Mouse (Mus musculus): Measurements from ENCODE around the gene Sec16a. TPM values are rescaled to one million over a fixed set of nuclear protein-coding genes. Genes with fewer than 3 reads are reported as not detected.

Sec16a gene
- polyA plus RNA-seq (2015; fragmentation: Nextera tagmentation; extraction: Ambion mirVana) = 16.7 and 17.2 TPM in 2 replicates

DNA sequence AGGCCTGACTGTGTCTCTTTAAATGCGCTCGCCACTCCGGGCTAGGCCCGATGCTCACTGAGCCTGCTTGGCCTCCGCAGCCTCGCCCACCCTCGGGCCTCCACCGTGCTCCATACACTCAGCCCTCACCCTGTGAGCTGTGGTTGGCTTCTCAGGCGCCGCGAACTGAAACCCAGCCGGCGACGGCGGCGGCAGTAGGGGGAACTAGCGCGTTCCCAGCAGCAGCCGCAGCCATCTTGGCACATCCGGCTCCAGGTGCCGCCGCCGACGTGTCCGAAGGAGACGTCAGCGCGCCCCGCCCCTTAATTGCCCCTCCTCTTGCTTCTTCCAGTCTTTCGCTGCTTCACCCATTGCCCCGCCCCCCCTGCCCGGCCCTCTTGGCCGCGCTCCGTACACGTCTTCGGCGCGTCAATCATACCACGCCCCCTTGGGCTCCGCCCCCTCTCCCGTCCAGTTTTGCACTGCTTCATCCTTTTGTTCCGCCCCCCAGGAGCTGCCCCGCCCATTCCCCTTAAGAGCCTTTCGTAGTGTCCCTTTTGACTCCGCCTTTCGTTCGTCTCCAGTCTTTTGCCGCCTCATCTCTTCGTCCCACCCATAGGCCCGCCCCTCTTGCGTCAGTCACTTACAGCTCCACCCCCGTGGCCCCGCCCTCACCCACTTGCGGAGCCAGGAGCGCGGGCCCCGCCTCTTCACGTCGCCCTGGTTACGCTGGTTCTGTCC lies at the start of gene Sec16a:
Sec16a (minus strand) TSS at position 271 of the 720 bp plus-strand sequence.
- peaks cover 64% of the 10 kb centered on the region for H3K4me1 ChIP-seq
- WGBS = under 1% methylated on average over 60 of the region's 61 CpGs
- H3K9me3 ChIP-seq (replicated peaks) = no peaks in the 10 kb centered on the region
- peak within 1 kb of the TSS; percentile 94 for H3K27ac ChIP-seq (replicated peaks)
- peaks cover 17% of the 10 kb centered on the region for H3K36me3 ChIP-seq
- H3K27me3 ChIP-seq (replicated peaks) = no peaks in the 10 kb centered on the region
- peak within 1 kb of the TSS; percentile 68 for H3K4me3 ChIP-seq (replicated peaks)
- peak; percentile 95 for ATAC-seq (ENCODE audit: low FRiP score)
- peak within 1 kb of the TSS; percentile 74 for H3K9ac ChIP-seq (replicated peaks)
- peak within 1 kb of the TSS; percentile 93 for H3K4me2 ChIP-seq

DNA sequence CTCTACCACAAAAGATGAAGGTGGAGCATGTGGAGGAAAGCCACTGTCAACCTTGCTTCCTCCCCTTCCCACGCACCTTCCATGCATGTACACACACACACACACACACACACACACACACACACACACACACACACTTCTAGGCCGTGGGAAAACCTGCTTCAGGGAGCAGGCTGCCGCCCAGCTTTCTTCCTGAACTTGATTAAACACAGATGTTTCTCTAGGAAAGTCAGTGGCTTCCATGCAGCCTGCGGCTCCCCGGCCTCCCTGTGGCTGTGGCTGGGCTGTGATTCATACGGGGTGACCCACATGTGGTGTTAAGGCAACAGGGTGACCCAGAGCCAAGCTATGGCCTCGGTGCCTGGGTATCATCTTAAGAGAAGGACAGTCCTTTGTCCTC lies 49.4 kb upstream of the Sec16a start:
- no peak overlapping the region for H3K4me3 ChIP-seq (replicated peaks)
- WGBS = 56% methylated on average over 7 of the region's 7 CpGs
- H3K9ac ChIP-seq (replicated peaks) = no peak overlapping the region
- H3K27me3 ChIP-seq (replicated peaks) = no peaks in the 10 kb centered on the region
- H3K4me2 ChIP-seq = peak overlapping the region; percentile 33
- H3K36me3 ChIP-seq = no peaks in the 10 kb centered on the region
- ATAC-seq (ENCODE audit: low FRiP score) = no peak
- peaks cover 97% of the 10 kb centered on the region for H3K4me1 ChIP-seq
- peak overlapping the region; percentile 67 for H3K27ac ChIP-seq (replicated peaks)
- H3K9me3 ChIP-seq (replicated peaks) = no peaks in the 10 kb centered on the region

DNA sequence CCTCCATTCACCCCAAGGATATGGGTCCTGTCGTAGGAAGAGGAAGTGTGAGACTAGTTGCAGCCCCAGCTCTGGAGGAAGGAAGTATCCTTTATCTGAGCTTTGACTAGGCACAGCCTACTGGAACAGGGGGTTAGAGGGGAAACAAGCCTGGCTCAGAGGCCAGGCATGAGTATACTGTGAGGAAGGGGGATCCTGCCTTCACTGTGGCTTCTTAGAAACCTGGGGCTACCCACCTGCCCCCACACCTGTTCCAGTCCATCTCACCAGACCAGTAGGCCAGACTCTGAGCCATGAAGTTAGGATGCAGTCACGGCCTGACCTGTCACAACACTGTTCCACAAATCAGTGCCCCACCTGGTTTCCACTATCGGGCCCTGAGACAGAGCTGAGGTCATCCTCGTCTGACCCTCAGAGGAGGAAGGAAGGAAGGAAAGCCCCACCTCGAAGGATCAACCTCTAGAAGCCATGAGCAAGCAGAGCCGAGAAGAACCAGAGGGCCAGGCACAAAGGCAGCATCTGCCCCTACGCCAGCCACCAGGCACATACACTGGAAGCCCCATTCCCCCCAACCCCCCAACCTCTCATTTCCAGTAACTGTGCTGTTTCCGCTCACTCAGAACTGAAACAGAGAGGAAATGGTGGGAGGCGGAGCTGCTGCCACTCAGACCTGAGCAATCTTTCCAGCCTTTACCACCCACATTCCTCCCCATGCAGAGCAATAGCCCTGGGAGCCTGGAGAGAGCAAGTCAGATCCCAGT lies 48.2 kb upstream of the Sec16a start:
- Histone ChIP-seq H3K4me3 (replicated peaks) (no peak overlapping the region), H3K4me1 (peaks cover 97% of the 10 kb centered on the region), H3K27me3 (replicated peaks) (no peaks in the 10 kb centered on the region), H3K27ac (replicated peaks) (peak overlapping the region; percentile 67), H3K4me2 (peak overlapping the region; percentile 33), H3K36me3 (no peaks in the 10 kb centered on the region), H3K9ac (replicated peaks) (peak overlapping the region; percentile 20; the same call in 1 of the 2 replicates), H3K9me3 (replicated peaks) (no peaks in the 10 kb centered on the region)
- ATAC-seq (ENCODE audit: low FRiP score) = no peak
- 27% methylated on average over 9 of the region's 9 CpGs for WGBS

DNA sequence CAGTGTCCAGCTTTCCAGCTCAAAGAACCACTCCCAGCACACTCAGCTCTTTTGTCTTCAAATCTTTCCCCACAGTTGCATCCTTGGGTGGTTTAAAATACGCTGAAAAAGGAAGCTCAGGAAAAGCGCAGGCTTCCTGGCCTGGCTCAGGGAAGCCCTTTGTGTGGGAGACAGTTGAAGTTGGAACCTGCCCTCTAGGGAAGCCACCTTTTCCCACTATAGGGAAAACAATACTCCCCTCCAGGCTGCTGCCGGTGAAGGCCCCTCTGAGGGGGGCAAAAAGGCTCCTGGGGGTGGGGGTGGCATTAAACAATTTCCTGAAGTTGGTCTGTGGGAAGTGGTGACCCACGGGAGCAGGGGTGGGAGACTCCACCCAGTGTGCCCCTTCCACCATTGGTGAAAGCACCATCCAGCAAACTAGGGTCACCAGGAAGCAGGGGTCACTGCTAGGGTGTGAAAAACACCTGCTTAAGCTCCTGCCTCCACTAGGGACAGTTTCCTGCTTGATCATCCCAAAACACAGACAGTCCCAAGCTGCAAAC lies 45.8 kb upstream of the Sec16a start:
- Histone ChIP-seq H3K27me3 (replicated peaks) (no peaks in the 10 kb centered on the region), H3K27ac (replicated peaks) (peak overlapping the region; percentile 87), H3K36me3 (no peaks in the 10 kb centered on the region), H3K4me3 (replicated peaks) (no peak overlapping the region), H3K9ac (replicated peaks) (no peak overlapping the region), H3K4me2 (no peak overlapping the region; the same call in 1 of the 2 replicates), H3K4me1 (peaks cover 98% of the 10 kb centered on the region), H3K9me3 (replicated peaks) (no peaks in the 10 kb centered on the region)
- WGBS = 23% methylated on average over 4 of the region's 4 CpGs
- ATAC-seq (ENCODE audit: low FRiP score) = no peak

DNA sequence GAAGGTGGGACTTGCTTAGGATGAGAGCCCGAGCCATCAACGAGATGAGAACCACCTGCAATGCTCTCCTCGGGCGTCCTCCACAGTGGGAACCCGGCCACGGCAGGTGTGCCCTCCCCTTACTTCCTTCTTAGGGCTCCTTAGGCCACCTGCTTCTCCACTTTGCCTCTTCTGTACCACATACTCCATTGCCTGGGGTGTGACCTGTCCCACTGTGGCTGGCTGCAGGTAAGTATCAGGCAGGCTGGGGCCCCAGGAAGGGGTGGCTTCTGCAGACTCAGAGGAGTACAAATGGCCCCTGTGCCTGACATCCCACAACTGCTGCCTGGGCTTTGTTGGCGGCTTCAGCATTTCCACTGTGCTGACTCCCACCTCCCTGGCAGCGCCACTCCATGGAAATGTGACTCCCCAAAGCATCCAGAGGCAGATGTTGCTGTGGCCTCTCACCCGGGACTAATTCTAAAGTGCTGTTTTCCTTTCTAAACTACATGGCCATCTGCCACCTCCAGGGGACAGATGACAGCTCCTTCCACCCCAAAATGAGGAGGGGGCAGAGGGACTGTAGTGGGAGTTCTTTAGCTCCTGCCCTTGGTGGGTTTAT lies 43.6 kb upstream of the Sec16a start:
- 38% methylated on average over 9 of the region's 9 CpGs for WGBS
- ATAC-seq (ENCODE audit: low FRiP score) = no peak
- peak overlapping the region; percentile 87 for H3K27ac ChIP-seq (replicated peaks)
- H3K4me3 ChIP-seq (replicated peaks) = no peak overlapping the region
- H3K9ac ChIP-seq (replicated peaks) = no peak overlapping the region
- H3K4me1 ChIP-seq = peaks cover 98% of the 10 kb centered on the region
- no peaks in the 10 kb centered on the region for H3K9me3 ChIP-seq (replicated peaks)
- H3K27me3 ChIP-seq (replicated peaks) = no peaks in the 10 kb centered on the region
- no peaks in the 10 kb centered on the region for H3K36me3 ChIP-seq
- H3K4me2 ChIP-seq = peak overlapping the region; percentile 43; the same call in 1 of the 2 replicates

DNA sequence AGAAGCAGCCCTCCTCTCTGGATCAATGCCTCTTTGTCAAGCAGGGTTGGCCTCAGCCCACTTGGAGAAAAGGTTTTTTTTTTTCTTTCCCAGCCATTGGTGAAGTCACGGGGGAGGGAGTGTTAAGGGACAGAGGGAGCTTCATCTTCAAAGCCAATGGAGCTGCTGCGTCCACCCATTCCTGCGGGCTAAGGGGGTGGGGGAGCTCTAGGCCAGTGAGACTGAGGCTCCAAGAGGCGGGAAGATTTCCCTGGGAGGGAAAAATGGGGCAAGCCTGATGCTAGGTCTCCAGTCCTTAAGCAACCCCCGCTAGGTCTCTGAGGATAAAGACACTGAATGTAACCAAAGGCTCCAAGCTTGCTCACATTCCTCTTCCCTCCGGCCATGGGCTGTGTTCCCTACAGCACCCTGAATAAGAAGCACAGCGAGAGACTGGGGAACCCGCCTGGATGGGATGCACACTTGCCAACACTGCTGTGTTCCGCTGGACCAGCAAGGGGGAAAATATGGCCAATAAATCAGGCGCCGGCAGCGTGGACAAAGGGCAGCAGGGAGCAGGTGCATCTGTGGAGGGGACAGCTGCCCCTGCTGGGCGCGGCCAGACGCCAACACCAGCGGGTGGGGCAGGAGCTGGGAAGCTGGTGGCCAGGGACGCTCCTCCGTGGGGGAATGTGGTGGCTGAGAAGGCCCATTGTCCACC lies 42.5 kb upstream of the Sec16a start:
- Histone ChIP-seq H3K27ac (replicated peaks) (peak overlapping the region; percentile 87), H3K9ac (replicated peaks) (no peak overlapping the region; the same call in 1 of the 2 replicates), H3K36me3 (no peaks in the 10 kb centered on the region), H3K4me2 (peak overlapping the region; percentile 43), H3K4me3 (replicated peaks) (0 out of 2 replicates have a peak overlapping the region, but pooled peaks have one; percentile 1), H3K9me3 (replicated peaks) (no peaks in the 10 kb centered on the region), H3K27me3 (replicated peaks) (no peaks in the 10 kb centered on the region), H3K4me1 (peaks cover 96% of the 10 kb centered on the region)
- peak; percentile 58 for ATAC-seq (ENCODE audit: low FRiP score)
- 12% methylated on average over 18 of the region's 18 CpGs for WGBS

DNA sequence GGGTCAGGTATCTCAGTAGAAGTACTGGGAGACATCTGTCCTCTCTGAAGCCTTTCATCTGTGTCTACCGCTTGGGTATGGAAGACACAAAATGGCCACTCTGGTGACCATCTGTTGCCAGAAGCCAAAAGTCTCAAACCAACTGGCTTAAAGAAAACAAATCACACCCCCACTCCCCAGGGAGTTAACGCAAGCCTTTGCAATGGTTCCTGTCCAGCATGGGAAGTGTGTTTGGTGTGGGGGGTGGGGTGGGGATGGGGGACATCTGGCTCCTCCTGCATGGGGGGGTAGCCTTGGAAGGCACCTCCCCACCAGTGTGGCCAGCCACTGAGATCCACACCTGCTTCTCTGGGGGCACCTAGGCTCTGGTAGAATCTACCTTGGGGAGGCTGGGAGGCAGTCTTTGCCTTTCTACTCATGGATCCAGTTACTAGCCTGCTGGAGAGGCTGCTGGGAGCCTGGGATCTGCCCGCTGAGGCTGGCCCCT lies 41.9 kb upstream of the Sec16a start:
- Histone ChIP-seq H3K9ac (replicated peaks) (no peak overlapping the region), H3K4me1 (peaks cover 96% of the 10 kb centered on the region)

DNA sequence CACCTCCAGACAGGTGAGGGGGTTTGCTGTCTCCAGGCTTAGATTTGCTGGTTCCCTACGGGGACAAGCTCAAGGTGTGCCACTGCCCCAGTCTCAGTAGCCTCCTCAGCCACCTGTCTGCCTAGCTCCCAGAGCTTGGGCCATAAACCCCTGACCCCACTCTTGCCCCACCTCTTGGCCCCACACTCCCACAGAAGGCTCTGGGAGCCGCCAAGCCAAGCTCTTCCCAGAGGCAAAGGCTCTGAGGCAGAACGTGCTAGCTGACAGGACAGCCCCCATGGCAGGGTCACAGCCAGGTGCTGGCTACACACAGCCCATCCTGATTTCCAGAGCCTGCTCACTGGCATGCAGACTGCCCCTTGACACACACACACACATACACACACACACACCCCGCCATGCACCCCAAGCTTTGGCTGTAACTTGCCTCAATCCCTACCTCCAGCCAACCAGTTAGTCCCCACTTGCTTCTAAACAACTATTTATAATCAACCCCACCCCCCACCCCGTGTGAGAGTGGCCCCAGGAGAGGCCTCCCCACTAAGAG lies 41.3 kb upstream of the Sec16a start:
- Histone ChIP-seq H3K27me3 (replicated peaks) (no peaks in the 10 kb centered on the region), H3K4me3 (replicated peaks) (no peak overlapping the region), H3K9me3 (replicated peaks) (no peaks in the 10 kb centered on the region), H3K27ac (replicated peaks) (peak overlapping the region; percentile 87), H3K4me1 (peaks cover 95% of the 10 kb centered on the region), H3K36me3 (no peaks in the 10 kb centered on the region), H3K4me2 (peak overlapping the region; percentile 43), H3K9ac (replicated peaks) (no peak overlapping the region)
- 16% methylated on average over 5 of the region's 5 CpGs for WGBS
- ATAC-seq (ENCODE audit: low FRiP score) = no peak

More for the DNA sequence above, 41.9 kb upstream of the Sec16a start:
- Histone ChIP-seq H3K9me3 (replicated peaks) (no peaks in the 10 kb centered on the region), H3K36me3 (no peaks in the 10 kb centered on the region), H3K27me3 (replicated peaks) (no peaks in the 10 kb centered on the region), H3K27ac (replicated peaks) (peak overlapping the region; percentile 87), H3K4me3 (replicated peaks) (no peak overlapping the region), H3K4me2 (peak overlapping the region; percentile 43)
- 10% methylated on average over 3 of the region's 3 CpGs for WGBS
- no peak for ATAC-seq (ENCODE audit: low FRiP score)

DNA sequence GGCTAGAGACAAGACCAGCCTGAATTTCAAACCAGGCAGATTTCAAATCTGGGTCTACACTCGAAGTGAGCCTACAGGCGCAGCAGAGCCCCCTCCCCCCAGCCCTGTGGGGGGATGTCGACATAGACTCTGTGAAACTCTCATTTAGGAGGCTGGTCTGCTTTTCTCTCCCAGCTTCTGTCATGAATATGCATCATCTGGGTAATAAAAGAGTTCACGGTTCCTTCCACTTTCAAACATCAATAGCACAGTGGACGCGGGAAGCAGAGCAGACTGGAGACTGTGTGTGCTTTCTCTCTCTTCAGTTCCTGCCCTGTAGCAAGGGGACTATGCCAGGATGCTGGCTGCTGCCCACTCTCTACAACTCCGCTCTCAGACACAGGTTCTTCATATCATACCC lies 40.7 kb upstream of the Sec16a start:
- no peaks in the 10 kb centered on the region for H3K27me3 ChIP-seq (replicated peaks)
- no peaks in the 10 kb centered on the region for H3K9me3 ChIP-seq (replicated peaks)
- peaks cover 93% of the 10 kb centered on the region for H3K4me1 ChIP-seq
- 11% methylated on average over 7 of the region's 7 CpGs for WGBS
- no peak overlapping the region for H3K4me3 ChIP-seq (replicated peaks)
- peaks cover 3% of the 10 kb centered on the region; the same call in 1 of the 2 replicates for H3K36me3 ChIP-seq
- peak overlapping the region; percentile 43 for H3K4me2 ChIP-seq
- no peak overlapping the region for H3K9ac ChIP-seq (replicated peaks)
- ATAC-seq (ENCODE audit: low FRiP score) = peak; percentile 37
- H3K27ac ChIP-seq (replicated peaks) = peak overlapping the region; percentile 87

DNA sequence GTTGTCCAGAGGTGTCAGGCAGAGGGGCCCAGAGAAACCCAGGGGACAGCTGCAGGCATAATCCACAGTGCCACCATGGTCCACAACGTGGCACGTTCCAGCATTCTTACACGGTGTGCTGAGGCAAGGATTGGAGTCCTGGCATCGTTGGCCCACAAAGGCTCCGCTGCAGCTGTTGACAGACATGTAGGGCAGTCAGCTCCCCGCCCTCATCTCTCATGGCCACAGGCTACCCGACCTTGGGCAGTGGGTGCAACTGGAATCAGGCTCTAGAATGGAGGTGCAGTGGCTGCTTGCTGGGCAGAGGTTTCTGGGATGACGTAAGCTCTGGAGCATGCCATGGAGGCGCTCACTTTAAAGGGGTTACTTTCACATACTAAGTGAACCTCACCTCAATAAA lies 40.3 kb upstream of the Sec16a start:
- WGBS = 34% methylated on average over 9 of the region's 9 CpGs
- Histone ChIP-seq H3K4me3 (replicated peaks) (no peak overlapping the region), H3K4me1 (peaks cover 89% of the 10 kb centered on the region), H3K9me3 (replicated peaks) (no peaks in the 10 kb centered on the region), H3K4me2 (peak overlapping the region; percentile 43), H3K27ac (replicated peaks) (peak overlapping the region; percentile 87), H3K9ac (replicated peaks) (no peak overlapping the region), H3K36me3 (peaks cover 4% of the 10 kb centered on the region; the same call in 1 of the 2 replicates), H3K27me3 (replicated peaks) (no peaks in the 10 kb centered on the region)
- no peak for ATAC-seq (ENCODE audit: low FRiP score)

Data from neural tube, embryonic 15.5 days (tissue).